Comparison of ENCODE assay signal across 8 mouse cellular contexts in genomic region chr19:6985951-6986708, GRCm38 (mm10). TPM values are rescaled to one million over a fixed set of nuclear protein-coding genes. Genes with fewer than 3 reads are reported as not detected.
DNase-seq lines count a peak whose midpoint lies in the region; ATAC-seq and TF ChIP-seq lines count a peak whose summit lies in the region.

No protein-coding gene starts in this region.

- H3K4me3 ChIP-seq in CH12.LX (replicated peaks in 1 of 3; ENCODE audit: low read depth in 2 of 3, low read length in 2 of 3, poor library complexity in 1 of 3) = peak overlapping the region; percentile 73 to 81 (median 76)
- H3K4me3 ChIP-seq in forebrain, embryonic 14.5 days (ENCODE audit: low read depth, low read length) = peak overlapping the region; percentile 78
- H3K4me3 ChIP-seq in liver, embryonic 14.5 days (ENCODE audit: insufficient read depth in 1 of 2, low read depth in 2 of 2, low read length in 2 of 2) = peak overlapping the region in 1 of 2 experiments; percentile 64; a peak in 2 of 4 replicates

- in situ Hi-C loops in CH12.LX (cut with MboI; ENCODE audit: low pct_ligation_motif_present, low pct_unique_long_range_greater_than_20kb, low sequenced_read_pairs) = no loop called here

- TF ChIP-seq POLR2A in CH12.LX (IDR thresholded peaks at IDR 0.05; ENCODE audit: low read depth, low read length) = no peak

- peak overlapping the region; percentile 64; the same call in 1 of the 2 replicates for H3K9ac ChIP-seq in CH12.LX (ENCODE audit: insufficient read depth, low read depth)
- peak overlapping the region; percentile 89; the same call in 1 of the 2 replicates for H3K9ac ChIP-seq in forebrain, embryonic 14.5 days (ENCODE audit: low read length)
- no peak overlapping the region for H3K9ac ChIP-seq in liver, embryonic 14.5 days (replicated peaks)

- TF ChIP-seq EP300 in CH12.LX (IDR thresholded peaks at IDR 0.05; ENCODE audit: low read length) = no peak
- peak; percentile 79 for TF ChIP-seq EP300 in liver, embryonic 14.5 days (IDR thresholded peaks at IDR 0.05; ENCODE audit: low read depth)

- peaks cover 15 to 50% of the 10 kb centered on the region in 2 experiments for H3K36me3 ChIP-seq in CH12.LX (replicated peaks in 1 of 2; ENCODE audit: control insufficient read depth in 1 of 2, insufficient read depth in 1 of 2, low read length in 1 of 2)
- H3K36me3 ChIP-seq in forebrain, embryonic 14.5 days (ENCODE audit: control insufficient read depth, insufficient read depth, low read length) = peaks cover 20% of the 10 kb centered on the region
- no peaks in the 10 kb centered on the region for H3K36me3 ChIP-seq in liver, embryonic 14.5 days (replicated peaks; ENCODE audit: control insufficient read depth, insufficient read depth, low read depth)

- H3K4me1 ChIP-seq in CH12.LX (ENCODE audit: control insufficient read depth in 1 of 2, insufficient read depth in 2 of 2) = peaks cover 11 to 28% of the 10 kb centered on the region in 2 experiments
- H3K4me1 ChIP-seq in forebrain, embryonic 14.5 days (ENCODE audit: control insufficient read depth, insufficient read depth, low read length) = peaks cover 16% of the 10 kb centered on the region
- peaks cover 11 to 18% of the 10 kb centered on the region in 2 experiments for H3K4me1 ChIP-seq in liver, embryonic 14.5 days (replicated peaks; ENCODE audit: control insufficient read depth in 2 of 2, insufficient read depth in 2 of 2, low read length in 1 of 2)

- TF ChIP-seq RAD21 in CH12.LX (IDR thresholded peaks at IDR 0.05; ENCODE audit: low read depth, low read length) = no peak

- no peaks in the 10 kb centered on the region for H3K9me3 ChIP-seq in CH12.LX (replicated peaks; ENCODE audit: low read length)
- H3K9me3 ChIP-seq in forebrain, embryonic 14.5 days (replicated peaks; ENCODE audit: control insufficient read depth, low read length) = no peaks in the 10 kb centered on the region
- no peaks in the 10 kb centered on the region for H3K9me3 ChIP-seq in liver, embryonic 14.5 days (ENCODE audit: control insufficient read depth, low read length)

- DNase-seq in heart, adult 11 months = peak; percentile 94
- DNase-seq in heart, adult 9 months (ENCODE audit: low spot score in 2 of 2) = no peak
- DNase-seq in CH12.LX (ENCODE audit: extremely low read depth) = no peak
- no peak for DNase-seq in forebrain, embryonic 14.5 days (ENCODE audit: low spot score)
- no peak for DNase-seq in liver, embryonic 14.5 days (ENCODE audit: low read depth in 3 of 3, low spot score in 3 of 3)
- DNase-seq in embryo, embryonic 11 days = no peak
- DNase-seq in frontal cortex, postnatal 25 days (ENCODE audit: low spot score in 2 of 2) = no peak
- DNase-seq in adrenal gland, adult 2 months = no peak

- no peak for ATAC-seq in forebrain, embryonic 14.5 days
- peak; percentile 45; the same call in 1 of the 2 replicates for ATAC-seq in liver, embryonic 14.5 days (ENCODE audit: insufficient read depth)

- no peaks in the 10 kb centered on the region for H3K79me2 ChIP-seq in CH12.LX (replicated peaks; ENCODE audit: control insufficient read depth, extremely low read depth, insufficient read depth, poor library complexity, severe bottlenecking)

- no peak overlapping the region for H3K27ac ChIP-seq in CH12.LX (ENCODE audit: insufficient read depth, low read depth)
- no peak overlapping the region for H3K27ac ChIP-seq in forebrain, embryonic 14.5 days (ENCODE audit: low read depth, low read length)
- no peak overlapping the region for H3K27ac ChIP-seq in liver, embryonic 14.5 days

- 83% methylated on average over 10 of the region's 10 CpGs for WGBS in forebrain, embryonic 14.5 days
- WGBS in liver, embryonic 14.5 days (ENCODE audit: insufficient replicate concordance) = 46% methylated on average over 10 of the region's 10 CpGs

- TF ChIP-seq CTCF in CH12.LX (conservative IDR thresholded peaks at IDR 0.05 in 1 of 2, IDR thresholded peaks at IDR 0.05 in 1 of 2; ENCODE audit: low read depth in 2 of 2, low read length in 2 of 2) = no peak
- no peak for TF ChIP-seq CTCF in liver, embryonic 14.5 days (IDR thresholded peaks at IDR 0.05; ENCODE audit: low read depth)

- peak overlapping the region; percentile 53 for H3K4me2 ChIP-seq in CH12.LX (ENCODE audit: insufficient read depth, low read depth, poor library complexity, severe bottlenecking)
- peak overlapping the region; percentile 86 for H3K4me2 ChIP-seq in forebrain, embryonic 14.5 days (ENCODE audit: low read length)
- peak overlapping the region; percentile 76 for H3K4me2 ChIP-seq in liver, embryonic 14.5 days (ENCODE audit: low read depth)

- dilution Hi-C loops in CH12.LX (cut with MboI; ENCODE audit: extremely low pct_ligation_motif_present, extremely low pct_unique_long_range_greater_than_20kb, low sequenced_read_pairs) = no loop called here

- no peaks in the 10 kb centered on the region for H3K27me3 ChIP-seq in CH12.LX (replicated peaks)
- H3K27me3 ChIP-seq in forebrain, embryonic 14.5 days (replicated peaks; ENCODE audit: control insufficient read depth, insufficient read depth, low read length) = no peaks in the 10 kb centered on the region
- H3K27me3 ChIP-seq in liver, embryonic 14.5 days (ENCODE audit: control insufficient read depth, insufficient read depth, low read length) = no peaks in the 10 kb centered on the region

TF ChIP-seq in CH12.LX, 34 proteins besides CTCF, POLR2A, EP300 and RAD21:
- no peak for TF ChIP-seq TCF12 (IDR thresholded peaks at IDR 0.05; ENCODE audit: low read depth, low read length)
- no peak for TF ChIP-seq E2F4 (IDR thresholded peaks at IDR 0.05; ENCODE audit: insufficient replicate concordance, low read depth, low read length)
- no peak for TF ChIP-seq SMC3 (IDR thresholded peaks at IDR 0.05; ENCODE audit: low read depth, low read length)
- no peak for TF ChIP-seq MYC (IDR thresholded peaks at IDR 0.05; ENCODE audit: low read depth, low read length)
- TF ChIP-seq MXI1 (IDR thresholded peaks at IDR 0.05; ENCODE audit: low read depth, low read length) = no peak
- no peak for TF ChIP-seq JUN (IDR thresholded peaks at IDR 0.05; ENCODE audit: insufficient read depth, low read depth, low read length)
- no peak for TF ChIP-seq PAX5 (IDR thresholded peaks at IDR 0.05; ENCODE audit: low read length)

RNA-seq across cellular contexts. Expression of gene Vegfb, which starts 1.3 kb away (rescaled TPM):
- total RNA-seq in CH12.LX (2012; rRNA removed) = 12.9 and 13.2 TPM in 2 replicates
- 3.2 and 3.5 TPM in 2 replicates for total RNA-seq in CH12.LX (2014; rRNA removed)
- polyA plus RNA-seq in CH12.LX (2012; ENCODE audit: insufficient read length, low read depth) = 28.4 and 35.1 TPM in 2 replicates
- 24.5 and 28.4 TPM in 2 replicates for polyA plus RNA-seq in forebrain, embryonic 14.5 days (2014; fragmentation: Nextera tagmentation; extraction: Ambion mirVana)
- 7.6 and 8.0 TPM in 2 replicates for polyA plus RNA-seq in liver, embryonic 14.5 days (2012; rRNA removed)
- 9.5 and 10.2 TPM in 2 replicates for polyA plus RNA-seq in liver, embryonic 14.5 days (2014; fragmentation: Nextera tagmentation; extraction: Ambion mirVana)
- total RNA-seq in adrenal gland, adult 2 months (2021) = 100 to 1,000 TPM; 109 to 131 TPM
- polyA plus RNA-seq in adrenal gland, adult 2 months (2012; rRNA removed) = 149 and 263 TPM in 2 replicates

RNA-seq across cellular contexts. Expression of gene Fkbp2, which starts 5.8 kb away (rescaled TPM):
- total RNA-seq in CH12.LX (2012; rRNA removed) (44.6 and 50.4 TPM in 2 replicates), CH12.LX (2014; rRNA removed) (17.6 and 20.7 TPM in 2 replicates)
- polyA plus RNA-seq in CH12.LX (2012; ENCODE audit: insufficient read length, low read depth) = 87.0 and 97.7 TPM in 2 replicates
- 80.1 and 80.4 TPM in 2 replicates for polyA plus RNA-seq in forebrain, embryonic 14.5 days (2014; fragmentation: Nextera tagmentation; extraction: Ambion mirVana)
- 31.7 and 46.1 TPM in 2 replicates for polyA plus RNA-seq in liver, embryonic 14.5 days (2012; rRNA removed)
- 65.7 and 67.1 TPM in 2 replicates for polyA plus RNA-seq in liver, embryonic 14.5 days (2014; fragmentation: Nextera tagmentation; extraction: Ambion mirVana)
- total RNA-seq in adrenal gland, adult 2 months (2021) = 100 to 1,000 TPM; 110 to 119 TPM
- 31.3 and 35.4 TPM in 2 replicates for polyA plus RNA-seq in adrenal gland, adult 2 months (2012; rRNA removed)

RNA-seq across cellular contexts. Expression of gene Dnajc4, which starts 6.2 kb away (rescaled TPM):
- total RNA-seq in CH12.LX (2012; rRNA removed) = 9.7 and 11.2 TPM in 2 replicates
- 6.2 and 7.5 TPM in 2 replicates for total RNA-seq in CH12.LX (2014; rRNA removed)
- polyA plus RNA-seq in CH12.LX (2012; ENCODE audit: insufficient read length, low read depth) = 12.7 and 13.9 TPM in 2 replicates
- 22.5 and 25.2 TPM in 2 replicates for polyA plus RNA-seq in forebrain, embryonic 14.5 days (2014; fragmentation: Nextera tagmentation; extraction: Ambion mirVana)
- 7.8 and 8.6 TPM in 2 replicates for polyA plus RNA-seq in liver, embryonic 14.5 days (2012; rRNA removed)
- polyA plus RNA-seq in liver, embryonic 14.5 days (2014; fragmentation: Nextera tagmentation; extraction: Ambion mirVana) = 10.0 and 10.5 TPM in 2 replicates
- 10 to 100 TPM; 42.6 to 50.7 TPM for total RNA-seq in adrenal gland, adult 2 months (2021)
- 43.0 and 47.5 TPM in 2 replicates for polyA plus RNA-seq in adrenal gland, adult 2 months (2012; rRNA removed)

RNA-seq across cellular contexts. Expression of gene Nudt22, which starts 9.8 kb away (rescaled TPM):
- total RNA-seq in CH12.LX (2012; rRNA removed) (24.6 and 26.6 TPM in 2 replicates), CH12.LX (2014; rRNA removed) (9.0 and 11.2 TPM in 2 replicates)
- polyA plus RNA-seq in CH12.LX (2012; ENCODE audit: insufficient read length, low read depth) = 10.8 and 11.1 TPM in 2 replicates
- 18.8 and 21.2 TPM in 2 replicates for polyA plus RNA-seq in forebrain, embryonic 14.5 days (2014; fragmentation: Nextera tagmentation; extraction: Ambion mirVana)
- polyA plus RNA-seq in liver, embryonic 14.5 days (2012; rRNA removed) = 6.8 and 7.1 TPM in 2 replicates
- polyA plus RNA-seq in liver, embryonic 14.5 days (2014; fragmentation: Nextera tagmentation; extraction: Ambion mirVana) = 9.7 and 10.9 TPM in 2 replicates
- total RNA-seq in adrenal gland, adult 2 months (2021) = 10 to 100 TPM; 28.3 to 40.7 TPM
- polyA plus RNA-seq in adrenal gland, adult 2 months (2012; rRNA removed) = 122 and 130 TPM in 2 replicates

RNA-seq across cellular contexts. Expression of gene Trpt1, which starts 9.8 kb away (rescaled TPM):
- total RNA-seq in CH12.LX (2012; rRNA removed) (4.1 and 4.7 TPM in 2 replicates), CH12.LX (2014; rRNA removed) (2.8 and 3.4 TPM in 2 replicates)
- 2.1 and 3.1 TPM in 2 replicates for polyA plus RNA-seq in CH12.LX (2012; ENCODE audit: insufficient read length, low read depth)
- 14.4 and 15.2 TPM in 2 replicates for polyA plus RNA-seq in forebrain, embryonic 14.5 days (2014; fragmentation: Nextera tagmentation; extraction: Ambion mirVana)
- polyA plus RNA-seq in liver, embryonic 14.5 days (2012; rRNA removed) = 1.8 and 1.9 TPM in 2 replicates
- polyA plus RNA-seq in liver, embryonic 14.5 days (2014; fragmentation: Nextera tagmentation; extraction: Ambion mirVana) = 1.7 and 2.0 TPM in 2 replicates
- total RNA-seq in adrenal gland, adult 2 months (2021) = 10 to 100 TPM; 11.5 to 16.3 TPM
- polyA plus RNA-seq in adrenal gland, adult 2 months (2012; rRNA removed) = 18.1 and 20.3 TPM in 2 replicates
